Mouse (Mus musculus) embryonic facial prominence, embryonic 14.5 days (tissue): Measurements from ENCODE around the gene Afmid. TPM values are rescaled to one million over a fixed set of nuclear protein-coding genes. Genes with fewer than 3 reads are reported as not detected.
"Not testable (repeated sequence)": the region's sequence is repeated elsewhere in the genome, so short reads cannot be mapped to it uniquely, and the experiment has no call there.

ENCODE experiments used
- ATAC-seq: fragments of 200-750 bp; cut with Nextera tagmentation; 2 replicates; pipeline ENCODE4 v1.8.0; 2017; ENCODE audit warnings: low read depth, moderate number of reproducible peaks, moderate TSS enrichment
- DNase-seq: peaks from one replicate; pipeline ENCODE4 v3.0.0-alpha.2; 2015; ENCODE audit warnings: low spot score
- H3K27ac ChIP-seq: fragments of 300-500 bp; sonication (generic); replicated peaks from 2 replicates; pipeline ENCODE4 v1.5.1; 2014; ENCODE audit warnings: low read depth, mild to moderate bottlenecking, low read length, moderate library complexity
- H3K27me3 ChIP-seq: fragments of 300-500 bp; sonication (generic); replicated peaks from 2 replicates; pipeline ENCODE4 v1.6.1; 2014; ENCODE audit warnings: low read length; ENCODE audit not compliant: control insufficient read depth, insufficient read depth
- H3K36me3 ChIP-seq: fragments of 300-500 bp; sonication (generic); 2 replicates; pipeline ENCODE4 v1.6.1; 2014; ENCODE audit warnings: low read length, mixed read lengths; ENCODE audit not compliant: control insufficient read depth, insufficient read depth
- H3K4me1 ChIP-seq: fragments of 300-500 bp; sonication (generic); 2 replicates; pipeline ENCODE4 v1.6.1; 2014; ENCODE audit warnings: antibody characterized with exemption, low read length; ENCODE audit not compliant: control insufficient read depth, insufficient read depth
- H3K4me2 ChIP-seq: fragments of 300-500 bp; sonication (generic); 2 replicates; pipeline ENCODE4 v1.6.1; 2014; ENCODE audit warnings: low read depth, mild to moderate bottlenecking, low read length, moderate library complexity, mixed read lengths
- H3K4me3 ChIP-seq: fragments of 300-500 bp; sonication (generic); 2 replicates; pipeline ENCODE4 v1.5.1; 2014; ENCODE audit warnings: low read depth, mild to moderate bottlenecking, low read length
- H3K9ac ChIP-seq: fragments of 300-500 bp; sonication (generic); 2 replicates; pipeline ENCODE4 v1.6.1; 2014; ENCODE audit warnings: low read depth, mild to moderate bottlenecking, low read length, moderate library complexity, mixed read lengths
- H3K9me3 ChIP-seq: fragments of 300-500 bp; sonication (generic); 2 replicates; pipeline ENCODE4 v1.6.1; 2016; ENCODE audit warnings: low read length; ENCODE audit not compliant: control insufficient read depth
- WGBS: fragments of 180-500 bp; shearing (Covaris S2); extraction: QIAGEN DNeasy Blood & Tissue Kit; methylation state at CpG from one replicate; pipeline ENCODE4 v1.1.7; 2014; 5-methylcytosine and 5-hydroxymethylcytosine counted together
- polyA plus RNA-seq: library from polyadenylated mRNA; unstranded; fragments of >200 nt; fragmentation: Nextera tagmentation; extraction: Ambion mirVana; gene quantifications from 2 replicates; pipeline ENCODE4 v1.2.1, GENCODE M21; 2014

The Afmid gene
- polyA plus RNA-seq, 1 experiment from 2014 or later, result 5.5 TPM

- DNase-seq (no peak), ATAC-seq (no peak)
- Histone ChIP-seq H3K27me3 (no peaks in the 10 kb centered on the region), H3K27ac (no peak overlapping the region), H3K36me3 (peaks cover 61% of the 10 kb centered on the region), H3K4me2 (no peak overlapping the region), H3K9me3 (no peaks in the 10 kb centered on the region), H3K9ac (no peak overlapping the region), H3K4me1 (peaks cover 5% of the 10 kb centered on the region; the same call in 1 of the 2 replicates), H3K4me3 (no peak overlapping the region)
- 88% methylated on average over 6 of the region's 6 CpGs for WGBS
These were observed 10.9 kb upstream of the Afmid start for GRCm38 (mm10) chr11:117814704-117815366.

GRCm38 (mm10) chr11:117815850-117816249, 9.9 kb upstream of the Afmid start:
- H3K27ac ChIP-seq, H3K27me3 ChIP-seq, H3K4me3 ChIP-seq, H3K4me1 ChIP-seq, H3K9ac ChIP-seq, H3K9me3 ChIP-seq, DNase-seq, ATAC-seq, H3K4me2 ChIP-seq: not testable (repeated sequence)
- peaks cover 69% of the 10 kb centered on the region for H3K36me3 ChIP-seq
- 83% methylated on average over 3 of the region's 9 CpGs for WGBS

GRCm38 (mm10) chr11:117816389-117816996, 9.2 kb upstream of the Afmid start:
- H3K4me2 ChIP-seq, result no peak overlapping the region
- no peaks in the 10 kb centered on the region for H3K9me3 ChIP-seq
- no peak for ATAC-seq
- H3K9ac ChIP-seq, result no peak overlapping the region
- DNase-seq, result no peak
- no peaks in the 10 kb centered on the region for H3K4me1 ChIP-seq
- H3K27me3 ChIP-seq, result no peaks in the 10 kb centered on the region
- H3K36me3 ChIP-seq, result peaks cover 75% of the 10 kb centered on the region
- 82% methylated on average over 10 of the region's 13 CpGs for WGBS
- no peak overlapping the region for H3K4me3 ChIP-seq
- H3K27ac ChIP-seq, result no peak overlapping the region

GRCm38 (mm10) chr11:117819095-117819494, 6.6 kb upstream of the Afmid start:
- Histone ChIP-seq H3K9me3 (no peaks in the 10 kb centered on the region), H3K36me3 (peaks cover 67% of the 10 kb centered on the region), H3K9ac (no peak overlapping the region), H3K4me2 (no peak overlapping the region), H3K4me1 (peaks cover 7% of the 10 kb centered on the region; the same call in 1 of the 2 replicates), H3K4me3 (no peak overlapping the region), H3K27ac (no peak overlapping the region), H3K27me3 (no peaks in the 10 kb centered on the region)
- no peak for DNase-seq
- 80% methylated on average over 8 of the region's 8 CpGs for WGBS
- no peak for ATAC-seq

GRCm38 (mm10) chr11:117820173-117820572, 5.6 kb upstream of the Afmid start:
- DNase-seq (no peak), ATAC-seq (no peak)
- peaks cover 67% of the 10 kb centered on the region for H3K36me3 ChIP-seq
- H3K9me3 ChIP-seq, result no peaks in the 10 kb centered on the region
- H3K9ac ChIP-seq, result no peak overlapping the region
- no peak overlapping the region for H3K4me2 ChIP-seq
- H3K27ac ChIP-seq, result no peak overlapping the region
- no peak overlapping the region for H3K4me3 ChIP-seq
- peaks cover 7% of the 10 kb centered on the region; the same call in 1 of the 2 replicates for H3K4me1 ChIP-seq
- H3K27me3 ChIP-seq, result no peaks in the 10 kb centered on the region
- WGBS, result 94% methylated on average over 7 of the region's 7 CpGs

- H3K4me2 ChIP-seq, result no peak overlapping the region
- no peak overlapping the region for H3K9ac ChIP-seq
- no peak overlapping the region for H3K4me3 ChIP-seq
- 86% methylated on average over 9 of the region's 9 CpGs for WGBS
- no peak overlapping the region for H3K27ac ChIP-seq
- no peak for DNase-seq
- ATAC-seq, result no peak
- H3K27me3 ChIP-seq, result no peaks in the 10 kb centered on the region
- H3K9me3 ChIP-seq, result no peaks in the 10 kb centered on the region
- peaks cover 53% of the 10 kb centered on the region for H3K36me3 ChIP-seq
- peaks cover 13% of the 10 kb centered on the region; the same call in 1 of the 2 replicates for H3K4me1 ChIP-seq
These were observed 3.9 kb upstream of the Afmid start for GRCm38 (mm10) chr11:117821868-117822267.

- Histone ChIP-seq H3K36me3 (peaks cover 44% of the 10 kb centered on the region), H3K4me2 (no peak overlapping the region), H3K9me3 (no peaks in the 10 kb centered on the region), H3K4me3 (no peak overlapping the region; the same call in 1 of the 2 replicates), H3K27ac (peak overlapping the region; percentile 66), H3K27me3 (no peaks in the 10 kb centered on the region), H3K9ac (peak overlapping the region; percentile 17; the same call in 1 of the 2 replicates), H3K4me1 (peaks cover 19% of the 10 kb centered on the region; the same call in 1 of the 2 replicates)
- 63% methylated on average over 7 of the region's 7 CpGs for WGBS
- no peak for ATAC-seq
- DNase-seq, result peak; percentile 54
These were observed 2.9 kb upstream of the Afmid start for GRCm38 (mm10) chr11:117822728-117823241.

GRCm38 (mm10) chr11:117823411-117823810, 2.3 kb upstream of the Afmid start:
- no peak for ATAC-seq
- no peak overlapping the region for H3K9ac ChIP-seq
- no peak for DNase-seq
- no peak overlapping the region for H3K4me3 ChIP-seq
- H3K4me1 ChIP-seq, result peaks cover 24% of the 10 kb centered on the region
- H3K36me3 ChIP-seq, result peaks cover 38% of the 10 kb centered on the region
- no peaks in the 10 kb centered on the region for H3K27me3 ChIP-seq
- no peak overlapping the region for H3K27ac ChIP-seq
- no peaks in the 10 kb centered on the region for H3K9me3 ChIP-seq
- 79% methylated on average over 6 of the region's 6 CpGs for WGBS
- H3K4me2 ChIP-seq, result 0 out of 2 replicates have a peak overlapping the region, but pooled peaks have one; percentile 85
